Mouse (Mus musculus) testis, postnatal 10 days (tissue): ENCODE measurements around the gene Itgb3bp.

Experiments
- DNase-seq: peaks from one replicate; pipeline ENCODE4 v3.0.0; 2021; ENCODE audit warnings: low spot score

Gene Itgb3bp

GRCm38 (mm10) chr4:99725914-99726451 lies 203.6 kb downstream of the Itgb3bp start:
- DNase-seq = no peak

- DNase-seq = no peak
These were observed 205.3 kb downstream of the Itgb3bp start for GRCm38 (mm10) chr4:99724331-99724730.

GRCm38 (mm10) chr4:99717905-99718304 lies 211.7 kb downstream of the Itgb3bp start:
- no peak for DNase-seq

GRCm38 (mm10) chr4:99715783-99716416 lies 213.7 kb downstream of the Itgb3bp start:
- no peak for DNase-seq
